Mouse (Mus musculus): ENCODE measurements around the gene Cmip. TPM values are rescaled to one million over a fixed set of nuclear protein-coding genes. Genes with fewer than 3 reads are reported as not detected.
A peak's percentile ranks its signal among the peaks of the same experiment; 100 is the strongest.

The Cmip gene
- polyA plus RNA-seq, 1 experiment from 2014 or later, result 146 TPM

DNA sequence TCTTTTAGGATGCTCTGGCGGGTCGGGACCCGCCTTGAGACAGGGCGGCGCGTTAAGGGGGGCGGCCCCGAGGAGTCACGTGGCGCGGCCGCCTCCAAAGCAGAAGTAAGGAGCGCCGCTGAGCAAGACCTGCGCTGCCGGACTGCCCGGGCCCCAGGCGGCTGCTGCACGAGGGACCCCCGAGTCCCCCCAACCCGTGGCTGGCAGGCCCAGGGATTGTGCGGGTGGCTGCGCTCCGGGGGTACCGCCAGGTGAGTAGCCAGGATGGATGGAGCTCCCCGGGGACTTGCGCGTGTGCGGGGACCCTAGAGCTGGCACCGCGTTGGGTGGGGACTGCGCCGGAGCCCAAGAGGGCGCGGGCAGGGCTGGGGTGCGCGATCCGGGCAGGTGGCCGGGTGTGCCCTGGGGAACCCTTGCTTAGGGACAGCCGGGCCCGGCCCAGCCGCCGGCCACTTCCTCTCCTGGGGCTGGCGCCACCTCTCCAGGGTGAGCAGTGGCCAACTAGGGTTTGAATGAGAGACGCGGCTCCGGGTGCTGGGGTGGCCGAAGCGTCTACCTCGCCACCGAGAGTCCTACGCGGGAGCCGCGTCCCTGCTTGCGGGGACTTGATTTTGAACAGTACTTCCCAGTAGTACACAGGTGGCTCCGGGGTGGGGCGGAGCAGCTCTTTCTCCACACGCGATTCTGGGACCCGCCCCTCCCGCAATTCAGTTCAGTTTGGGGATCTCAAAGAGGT, 241.5 kb downstream of the Cmip start, which contains the start of gene Plcg2:
Gene Plcg2 (plus strand): TSS at position 113 of the 736 bp plus-strand sequence.
- Histone ChIP-seq H3K36me3 (ENCODE audit: control insufficient read depth, insufficient read depth, low read length) (no peaks in the 10 kb centered on the region), H3K27me3 (ENCODE audit: control insufficient read depth, insufficient read depth, low read depth, low read length) (peaks cover 15% of the 10 kb centered on the region), H3K27ac (ENCODE audit: low read length) (no peak within 1 kb of the TSS), H3K9me3 (replicated peaks; ENCODE audit: control insufficient read depth, low read length, poor library complexity, severe bottlenecking) (no peaks in the 10 kb centered on the region), H3K4me1 (ENCODE audit: control insufficient read depth, insufficient read depth, low read length) (peaks cover 8% of the 10 kb centered on the region; the same call in 1 of the 2 replicates), H3K4me3 (ENCODE audit: low read depth, low read length) (peak within 1 kb of the TSS; percentile 53), H3K4me2 (ENCODE audit: low read length) (peak within 1 kb of the TSS; percentile 100), H3K9ac (ENCODE audit: low read depth, low read length) (peak within 1 kb of the TSS; percentile 64)
- ATAC-seq, result peak; percentile 48; the same call in 1 of the 2 replicates
- WGBS, result under 1% methylated on average over 62 of the region's 62 CpGs

DNA sequence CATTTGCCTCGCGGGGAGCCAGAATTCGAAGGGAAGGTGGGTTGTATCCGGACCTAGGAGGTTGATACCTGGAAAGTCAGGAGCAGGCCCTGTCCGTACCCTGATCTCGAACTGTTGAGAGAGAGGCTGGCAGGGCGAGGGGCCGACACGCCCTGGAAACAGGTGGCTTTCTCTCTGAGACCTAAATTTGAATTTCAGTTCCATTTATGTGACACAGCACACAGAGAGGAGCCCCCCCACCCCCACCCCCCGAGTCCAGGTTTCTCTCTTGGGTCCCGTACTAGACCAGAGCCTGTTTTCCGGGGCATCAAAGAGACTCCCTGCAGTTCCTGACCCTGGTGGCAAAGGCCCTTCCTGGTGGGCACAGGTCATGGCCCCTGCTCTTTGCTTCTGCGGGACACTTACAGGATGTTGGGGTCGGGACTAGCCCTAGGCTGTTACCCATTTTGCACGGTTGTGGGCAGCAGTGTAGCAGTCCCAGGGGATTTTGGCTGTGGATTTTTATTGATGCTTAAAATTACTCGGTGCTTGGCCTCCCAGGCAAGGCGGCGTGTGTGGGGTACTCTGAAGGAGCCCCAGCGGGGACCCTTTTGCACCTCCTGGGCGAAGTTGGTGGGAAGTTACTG, 242.2 kb downstream of the Cmip start:
- Histone ChIP-seq H3K27ac (ENCODE audit: low read length) (no peak overlapping the region), H3K27me3 (ENCODE audit: control insufficient read depth, insufficient read depth, low read depth, low read length) (peaks cover 15% of the 10 kb centered on the region), H3K4me3 (ENCODE audit: low read depth, low read length) (peak overlapping the region; percentile 53), H3K9ac (ENCODE audit: low read depth, low read length) (peak overlapping the region; percentile 64; the same call in 1 of the 2 replicates), H3K4me1 (ENCODE audit: control insufficient read depth, insufficient read depth, low read length) (peaks cover 8% of the 10 kb centered on the region; the same call in 1 of the 2 replicates), H3K4me2 (ENCODE audit: low read length) (peak overlapping the region; percentile 100), H3K9me3 (replicated peaks; ENCODE audit: control insufficient read depth, low read length, poor library complexity, severe bottlenecking) (no peaks in the 10 kb centered on the region), H3K36me3 (ENCODE audit: control insufficient read depth, insufficient read depth, low read length) (no peaks in the 10 kb centered on the region)
- no peak for ATAC-seq
- WGBS, result 13% methylated on average over 20 of the region's 20 CpGs

DNA sequence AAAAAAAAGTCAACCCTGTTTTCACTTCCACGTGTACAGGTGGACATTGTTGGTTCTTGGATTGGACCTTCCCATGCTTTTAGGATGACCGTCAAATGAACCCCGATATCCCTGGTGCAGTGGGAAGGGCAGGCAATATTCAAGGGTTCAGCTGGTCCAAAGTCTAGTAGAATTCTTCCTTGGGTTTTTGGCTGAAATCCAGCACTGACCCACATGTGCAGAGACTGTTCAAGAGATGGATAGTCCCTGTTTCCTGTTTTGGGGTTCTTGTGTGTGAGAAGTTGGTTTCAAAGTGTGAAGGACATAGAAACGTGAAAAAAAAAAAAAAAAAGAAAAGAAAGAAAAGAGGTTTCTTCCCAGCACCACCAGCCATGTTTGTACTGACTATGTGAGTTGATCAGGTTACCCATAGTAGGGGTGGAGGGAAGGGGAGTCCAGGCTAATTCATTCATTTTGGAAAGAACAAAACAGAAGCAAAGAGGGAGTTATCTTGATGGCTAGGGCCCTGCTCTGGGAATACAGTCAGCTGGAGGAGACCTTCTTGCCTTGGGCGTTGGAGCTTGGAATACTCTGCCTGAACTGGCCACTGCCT, 243.5 kb downstream of the Cmip start:
- H3K4me3 ChIP-seq (ENCODE audit: low read depth, low read length), result no peak overlapping the region
- H3K27ac ChIP-seq (ENCODE audit: low read length), result no peak overlapping the region
- H3K9me3 ChIP-seq (replicated peaks; ENCODE audit: control insufficient read depth, low read length, poor library complexity, severe bottlenecking), result no peaks in the 10 kb centered on the region
- no peaks in the 10 kb centered on the region for H3K36me3 ChIP-seq (ENCODE audit: control insufficient read depth, insufficient read depth, low read length)
- WGBS, result 88% methylated on average over 5 of the region's 5 CpGs
- ATAC-seq, result no peak
- no peak overlapping the region for H3K4me2 ChIP-seq (ENCODE audit: low read length)
- peaks cover 15% of the 10 kb centered on the region for H3K27me3 ChIP-seq (ENCODE audit: control insufficient read depth, insufficient read depth, low read depth, low read length)
- H3K9ac ChIP-seq (ENCODE audit: low read depth, low read length), result no peak overlapping the region
- peaks cover 8% of the 10 kb centered on the region; the same call in 1 of the 2 replicates for H3K4me1 ChIP-seq (ENCODE audit: control insufficient read depth, insufficient read depth, low read length)

DNA sequence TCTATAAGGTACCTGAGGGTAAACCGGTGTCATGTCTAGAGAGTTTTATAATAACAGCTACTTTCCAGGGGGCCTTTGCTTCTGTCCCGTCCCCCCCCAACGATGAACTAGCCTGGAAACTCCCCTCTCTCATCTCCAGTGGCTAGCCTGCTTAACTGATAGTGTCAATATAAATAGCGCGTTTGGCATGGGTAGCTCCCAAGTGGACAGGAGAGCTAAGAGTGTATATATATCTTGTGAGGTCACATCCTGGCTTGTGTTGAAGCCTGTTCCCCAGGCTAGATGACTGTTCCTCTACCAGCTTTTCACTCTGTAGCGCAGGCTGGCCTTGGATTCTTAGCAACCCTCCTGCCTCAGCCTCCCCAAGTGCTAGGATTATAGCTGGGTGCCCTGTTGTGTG, 244.5 kb downstream of the Cmip start:
- Histone ChIP-seq H3K27me3 (ENCODE audit: control insufficient read depth, insufficient read depth, low read depth, low read length) (peaks cover 15% of the 10 kb centered on the region), H3K36me3 (ENCODE audit: control insufficient read depth, insufficient read depth, low read length) (no peaks in the 10 kb centered on the region), H3K27ac (ENCODE audit: low read length) (no peak overlapping the region), H3K4me3 (ENCODE audit: low read depth, low read length) (no peak overlapping the region), H3K9me3 (replicated peaks; ENCODE audit: control insufficient read depth, low read length, poor library complexity, severe bottlenecking) (no peaks in the 10 kb centered on the region), H3K9ac (ENCODE audit: low read depth, low read length) (no peak overlapping the region), H3K4me1 (ENCODE audit: control insufficient read depth, insufficient read depth, low read length) (peaks cover 8% of the 10 kb centered on the region; the same call in 1 of the 2 replicates), H3K4me2 (ENCODE audit: low read length) (no peak overlapping the region)
- WGBS, result 94% methylated on average over 6 of the region's 6 CpGs
- ATAC-seq, result no peak

DNA sequence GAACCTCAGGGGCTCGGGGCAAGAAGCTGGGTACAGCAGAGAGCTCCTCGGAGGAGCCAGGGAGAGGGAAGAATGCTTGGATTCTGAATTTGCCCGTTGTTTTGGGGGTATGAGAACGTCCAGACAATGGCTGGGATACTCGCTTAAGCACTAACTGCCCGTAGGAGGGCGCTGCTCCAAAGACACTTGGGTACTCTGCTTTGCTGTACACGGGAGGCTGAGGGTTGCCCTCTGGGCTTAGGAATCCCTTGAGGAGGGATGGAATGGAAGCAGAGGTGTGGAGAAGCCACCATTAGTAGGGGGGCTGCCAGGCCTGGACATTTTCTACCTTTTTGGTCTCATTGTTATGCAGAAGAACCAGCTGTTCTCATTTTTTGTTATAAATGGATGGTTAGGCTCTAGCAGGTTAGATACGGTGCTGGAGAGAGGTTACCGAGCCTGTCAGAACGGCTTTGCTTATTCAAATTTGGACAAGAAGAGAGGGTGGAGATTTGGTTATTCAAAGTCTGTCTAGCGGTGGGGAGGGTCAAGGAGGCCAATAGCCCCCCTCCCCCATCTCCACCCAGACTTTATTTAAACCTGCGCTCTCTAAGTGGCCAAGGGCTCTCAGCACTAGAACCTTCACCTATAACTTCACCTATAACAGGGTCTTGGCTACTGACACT, 246.7 kb downstream of the Cmip start:
- Histone ChIP-seq H3K4me2 (ENCODE audit: low read length) (no peak overlapping the region), H3K4me1 (ENCODE audit: control insufficient read depth, insufficient read depth, low read length) (peaks cover 2% of the 10 kb centered on the region; the same call in 1 of the 2 replicates), H3K27me3 (ENCODE audit: control insufficient read depth, insufficient read depth, low read depth, low read length) (peaks cover 7% of the 10 kb centered on the region), H3K36me3 (ENCODE audit: control insufficient read depth, insufficient read depth, low read length) (no peaks in the 10 kb centered on the region), H3K4me3 (ENCODE audit: low read depth, low read length) (no peak overlapping the region), H3K9ac (ENCODE audit: low read depth, low read length) (no peak overlapping the region), H3K9me3 (replicated peaks; ENCODE audit: control insufficient read depth, low read length, poor library complexity, severe bottlenecking) (no peaks in the 10 kb centered on the region), H3K27ac (ENCODE audit: low read length) (no peak overlapping the region)
- no peak for ATAC-seq
- WGBS, result 48% methylated on average over 13 of the region's 13 CpGs

DNA sequence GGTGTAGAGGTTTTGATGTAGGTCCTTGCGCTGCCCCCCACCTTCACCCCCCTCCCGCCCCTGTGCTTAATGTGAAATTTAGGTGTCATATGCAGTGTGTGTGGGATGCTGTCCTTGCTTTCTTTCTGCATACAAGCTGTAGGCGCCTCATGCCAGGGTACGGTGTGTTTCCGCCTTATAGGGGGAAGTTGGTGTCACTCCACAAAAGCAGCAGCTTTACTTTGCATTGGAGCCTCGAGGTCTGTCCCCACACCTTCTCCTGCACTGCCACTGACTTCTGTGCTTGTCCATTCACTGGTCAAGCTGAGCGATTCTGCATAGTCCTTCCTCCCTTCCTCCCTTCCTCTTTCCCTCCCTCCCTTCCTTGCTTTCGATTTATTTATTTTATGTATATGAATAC, 250.8 kb downstream of the Cmip start:
- H3K27ac ChIP-seq (ENCODE audit: low read length), result no peak overlapping the region
- no peak overlapping the region for H3K4me3 ChIP-seq (ENCODE audit: low read depth, low read length)
- no peaks in the 10 kb centered on the region for H3K4me1 ChIP-seq (ENCODE audit: control insufficient read depth, insufficient read depth, low read length)
- peaks cover 6% of the 10 kb centered on the region; the same call in 1 of the 2 replicates for H3K9me3 ChIP-seq (replicated peaks; ENCODE audit: control insufficient read depth, low read length, poor library complexity, severe bottlenecking)
- no peak overlapping the region for H3K4me2 ChIP-seq (ENCODE audit: low read length)
- H3K27me3 ChIP-seq (ENCODE audit: control insufficient read depth, insufficient read depth, low read depth, low read length), result no peaks in the 10 kb centered on the region
- H3K9ac ChIP-seq (ENCODE audit: low read depth, low read length), result no peak overlapping the region
- ATAC-seq, result no peak
- H3K36me3 ChIP-seq (ENCODE audit: control insufficient read depth, insufficient read depth, low read length), result no peaks in the 10 kb centered on the region
- 87% methylated on average over 8 of the region's 8 CpGs for WGBS

Small RNAs within 50 kb of the gene (microRNA-seq; reads per million reads assigned to microRNA genes)
- not detected for gene Mir7077
- not detected for gene Mir7078

Other genes with a start within 250 kb of the Cmip start
- 0.04 TPM in 1 of 2 replicates, not detected in the other for gene Pkd1l2, start 174.6 kb upstream of the Cmip start, polyA plus RNA-seq (2015; fragmentation: Nextera tagmentation; extraction: Ambion mirVana)
- 0.35 TPM in 2 replicates for gene Bco1, start 161.2 kb upstream of the Cmip start, polyA plus RNA-seq (2015; fragmentation: Nextera tagmentation; extraction: Ambion mirVana)
- 3.2 and 3.4 TPM in 2 replicates for gene Gan, start 98.9 kb upstream of the Cmip start, polyA plus RNA-seq (2015; fragmentation: Nextera tagmentation; extraction: Ambion mirVana)
- gene Plcg2, start 241.2 kb downstream of the Cmip start, polyA plus RNA-seq (2015; fragmentation: Nextera tagmentation; extraction: Ambion mirVana), result 0.89 and 1.2 TPM in 2 replicates

Data from midbrain, embryonic 16.5 days (tissue).